Mouse (Mus musculus): ENCODE results near the gene Hypm. TPM values are rescaled to one million over a fixed set of nuclear protein-coding genes. Genes with fewer than 3 reads are reported as not detected.

Gene Hypm
- total RNA-seq (2021): not detected
- long read RNA-seq, experiment 1: 0 reads
- long read RNA-seq, experiment 2: 0 reads

DNA sequence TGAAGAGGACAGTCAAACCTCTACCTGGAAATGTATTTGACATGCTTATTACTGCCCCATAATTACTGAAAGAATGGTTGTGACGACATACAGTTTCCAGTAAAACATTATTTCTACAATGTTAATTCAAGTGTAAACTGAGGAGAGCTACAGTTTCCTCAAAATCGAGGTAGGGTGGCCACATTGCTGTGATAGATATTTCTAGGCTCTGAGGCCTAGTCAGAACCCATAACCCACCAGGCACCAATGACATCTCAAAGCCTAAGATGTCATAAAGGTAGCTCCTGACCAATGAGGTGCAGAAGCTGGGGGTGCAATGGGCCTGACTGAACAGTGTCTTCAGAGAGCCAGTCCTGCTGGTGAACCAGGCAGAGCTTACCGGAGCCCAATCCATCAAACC, at the start of gene Hypm:
Gene Hypm, plus strand, starts transcription at position 301 of the 400 bp plus-strand sequence.
- intact Hi-C loops (cut with DNase I): no loop called here
- no peak for DNase-seq

DNA sequence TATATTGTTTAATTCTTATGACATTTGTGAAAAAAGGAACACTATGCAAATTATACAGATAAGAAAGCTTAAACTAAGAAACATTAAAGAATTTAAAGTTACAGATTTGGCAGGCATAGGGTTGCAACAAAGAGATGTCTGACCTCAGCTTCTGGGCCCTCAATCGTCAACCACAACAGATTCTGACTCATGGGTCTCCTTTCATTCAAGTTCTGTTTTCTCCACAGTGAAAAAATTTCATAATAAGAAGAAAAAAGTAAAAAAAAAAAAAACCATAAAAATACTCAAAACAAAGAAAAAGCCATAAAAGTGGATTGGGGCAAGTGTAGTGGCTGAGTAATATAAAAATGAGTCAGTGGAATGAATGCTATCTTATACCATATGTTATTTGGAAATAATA, 36.6 kb upstream of the Hypm start:
- no peak for DNase-seq
- intact Hi-C loops (cut with DNase I): no loop called here

GRCm38 (mm10) chrX:9812469-9812868, 34.3 kb upstream of the Hypm start:
- intact Hi-C loops (cut with DNase I): no loop called here
- DNase-seq: no peak

- no peak for DNase-seq
- intact Hi-C loops (cut with DNase I): no loop called here
Measured at GRCm38 (mm10) chrX:9834779-9835178, 11.9 kb upstream of the Hypm start.

- intact Hi-C loops (cut with DNase I): no loop called here
- no peak for DNase-seq
Measured at GRCm38 (mm10) chrX:9849403-9849802, 2.7 kb downstream of the Hypm start, which contains the start of gene H2al3. H2al3 (plus strand) TSS chrX:9849703.

DNA sequence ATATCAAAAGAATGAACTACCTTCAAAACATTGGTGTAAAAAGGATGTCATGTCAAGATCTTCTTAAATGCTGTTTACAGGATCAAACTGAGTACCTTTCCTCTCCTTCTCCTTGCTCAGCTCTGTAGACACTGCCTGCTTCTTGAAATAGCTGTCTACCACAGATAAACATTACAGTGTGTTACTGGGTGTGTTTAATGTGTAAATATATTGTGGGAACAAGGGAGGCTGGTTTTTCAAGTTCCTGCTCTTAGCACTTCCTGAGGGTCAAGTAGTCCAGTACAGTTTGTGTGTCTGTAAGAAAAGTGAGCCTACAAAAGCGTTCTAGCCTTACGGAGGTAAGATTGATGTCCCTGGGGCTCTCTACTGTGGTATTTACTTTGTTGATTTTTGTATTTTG, 15.1 kb downstream of the Hypm start:
- no peak for DNase-seq
- intact Hi-C loops (cut with DNase I): no loop called here

GRCm38 (mm10) chrX:9875519-9875918, 28.8 kb downstream of the Hypm start:
- intact Hi-C loops (cut with DNase I): no loop called here
- DNase-seq: no peak

DNA sequence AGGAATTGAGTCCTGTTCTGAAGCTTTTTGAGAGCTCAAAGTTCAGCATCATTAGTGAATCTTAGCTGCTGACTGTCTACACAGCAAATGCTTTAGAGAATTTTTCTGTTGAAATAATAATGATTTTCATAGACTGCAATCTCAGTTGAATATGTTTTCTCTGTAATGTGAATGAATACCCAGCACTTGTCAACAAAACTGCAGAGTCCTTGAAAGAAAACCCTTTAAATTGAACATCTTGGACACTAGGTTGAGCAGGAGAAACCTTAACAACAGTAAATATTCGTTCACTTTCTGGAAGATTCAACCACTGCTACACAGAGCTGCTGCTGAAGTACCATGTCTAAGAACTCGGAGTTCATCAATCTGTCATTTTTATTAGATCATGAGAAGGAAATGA, 38.6 kb downstream of the Hypm start, which contains the start of gene Sytl5:
Gene Sytl5, plus strand, starts transcription at position 301 of the 400 bp plus-strand sequence.
- DNase-seq: no peak
- intact Hi-C loops (cut with DNase I): no loop called here

Other genes starting within 250 kb of the Hypm start
- 10 to 100 TPM; 49.8 to 55.2 TPM for gene Dynlt3, start 183.9 kb upstream of the Hypm start, total RNA-seq (2021)
- not detected for gene H2al3, start 2.8 kb downstream of the Hypm start, total RNA-seq (2021)
- gene Sytl5, start 38.7 kb downstream of the Hypm start, total RNA-seq (2021): under 1 TPM in 1 of 2 experiments, not detected in 1; 0.17 TPM

Data from heart, postnatal 14 days (tissue).